Mouse (Mus musculus): ENCODE results near the gene Rmi1. TPM values are rescaled to one million over a fixed set of nuclear protein-coding genes. Genes with fewer than 3 reads are reported as not detected.
"Not testable (repeated sequence)": the region's sequence is repeated elsewhere in the genome, so short reads cannot be mapped to it uniquely, and the experiment has no call there.

Rmi1 gene
- total RNA-seq, 2 experiments from 2014 or later, result 13.7 to 15.2 TPM

GRCm38 (mm10) chr13:58452651-58453413, 50.8 kb downstream of the Rmi1 start:
- intact Hi-C loops (cut with DNase I), result no loop called here
- no peak for DNase-seq (ENCODE audit: low spot score in 2 of 2)

GRCm38 (mm10) chr13:58453541-58453940, 51.5 kb downstream of the Rmi1 start:
- intact Hi-C loops (cut with DNase I), result no loop called here
- no peak for DNase-seq (ENCODE audit: low spot score in 2 of 2)

GRCm38 (mm10) chr13:58456547-58456946, 54.5 kb downstream of the Rmi1 start:
- no peak for DNase-seq (ENCODE audit: low spot score in 2 of 2)
- intact Hi-C loops (cut with DNase I), result no loop called here

- intact Hi-C loops (cut with DNase I); DNase-seq (ENCODE audit: low spot score in 2 of 2): not testable (repeated sequence)
Observed at GRCm38 (mm10) chr13:58458811-58459210, 56.8 kb downstream of the Rmi1 start.

Small RNAs within 50 kb of the gene (microRNA-seq; reads per million reads assigned to microRNA genes)
- gene Mir7-1, result 58.9 to 59.8 reads per million in 2 experiments

Other genes with a start within 250 kb of the Rmi1 start
- 10 to 100 TPM; 28.3 to 30.0 TPM for gene Idnk, start 244.6 kb upstream of the Rmi1 start, total RNA-seq (2021)
- 100 to 1,000 TPM; 141 TPM for gene Ubqln1, start 186.6 kb upstream of the Rmi1 start, total RNA-seq (2021)
- gene Gkap1, start 126.5 kb upstream of the Rmi1 start, total RNA-seq (2021), result 10 to 100 TPM; 16.8 to 18.3 TPM
- gene Kif27, start 43.1 kb upstream of the Rmi1 start, total RNA-seq (2021), result 1 to 10 TPM; 2.9 to 4.3 TPM
- 1 to 10 TPM; 5.7 to 6.7 TPM for gene 2210016F16Rik, start 17.0 kb upstream of the Rmi1 start, total RNA-seq (2021)
- gene Hnrnpk, start 1.1 kb downstream of the Rmi1 start, total RNA-seq (2021), result 100 to 1,000 TPM; 573 to 639 TPM
- under 1 TPM in 1 of 2 experiments, not detected in 1; 0.18 TPM for gene Slc28a3, start 208.6 kb downstream of the Rmi1 start, total RNA-seq (2021)

Measured in left cerebral cortex, postnatal 25 days (tissue).